Mouse (Mus musculus): ENCODE results near the gene Prdm10.

GRCm38 (mm10) chr9:31252182-31252799 lies 28.0 kb upstream of the Prdm10 start:
- no peak for TF ChIP-seq POLR2A (IDR thresholded peaks at IDR 0.05; ENCODE audit: low read depth, low read length)
- TF ChIP-seq CTCF (conservative IDR thresholded peaks at IDR 0.05; ENCODE audit: insufficient read depth, insufficient read length, low read depth, low read length): no peak
